Mouse (Mus musculus): ENCODE data around the gene Naa30.
"Not testable (repeated sequence)": the region's sequence is repeated elsewhere in the genome, so short reads cannot be mapped to it uniquely, and the experiment has no call there.

The Naa30 gene

DNA sequence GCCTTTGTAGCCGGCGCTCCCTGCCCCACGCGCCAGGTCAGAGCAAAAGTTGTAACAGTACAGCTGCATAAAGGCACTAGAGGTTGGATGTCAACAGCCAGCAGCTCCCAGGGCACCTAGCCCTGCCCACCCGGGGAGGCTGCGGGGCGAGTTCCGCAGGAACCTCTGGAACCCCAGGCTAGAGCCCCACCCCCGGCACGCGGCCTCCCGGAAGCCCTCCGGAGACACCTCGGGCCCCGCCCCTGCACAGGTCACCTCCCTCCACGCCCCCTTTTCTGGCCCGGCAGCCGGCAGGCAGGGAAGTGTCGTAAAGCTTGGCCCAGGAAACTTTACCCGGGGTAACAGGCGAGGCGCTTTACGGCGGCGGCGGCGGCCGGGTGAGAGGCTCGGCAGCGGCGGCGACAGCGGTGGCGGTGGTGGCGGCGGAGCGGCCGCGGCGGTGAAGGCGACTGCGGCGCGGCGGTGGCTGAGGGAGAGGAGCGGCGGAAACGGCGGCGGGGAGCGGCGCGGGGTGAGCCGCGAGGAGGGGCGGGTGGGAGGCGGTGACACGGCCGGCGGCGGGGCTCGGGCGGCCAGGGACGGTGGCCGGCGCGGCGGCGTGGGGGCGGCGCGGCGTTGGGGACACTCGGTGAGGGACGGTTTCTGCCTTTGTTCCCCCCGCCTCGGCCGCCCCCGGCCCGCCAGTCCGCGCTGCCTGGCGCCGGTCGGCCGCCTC is at the start of gene Naa30:
Naa30 (plus strand) TSS at position 360 of the 715 bp plus-strand sequence.
- peak; percentile 98 to 99 for DNase-seq (ENCODE audit: low spot score in 2 of 2)

DNA sequence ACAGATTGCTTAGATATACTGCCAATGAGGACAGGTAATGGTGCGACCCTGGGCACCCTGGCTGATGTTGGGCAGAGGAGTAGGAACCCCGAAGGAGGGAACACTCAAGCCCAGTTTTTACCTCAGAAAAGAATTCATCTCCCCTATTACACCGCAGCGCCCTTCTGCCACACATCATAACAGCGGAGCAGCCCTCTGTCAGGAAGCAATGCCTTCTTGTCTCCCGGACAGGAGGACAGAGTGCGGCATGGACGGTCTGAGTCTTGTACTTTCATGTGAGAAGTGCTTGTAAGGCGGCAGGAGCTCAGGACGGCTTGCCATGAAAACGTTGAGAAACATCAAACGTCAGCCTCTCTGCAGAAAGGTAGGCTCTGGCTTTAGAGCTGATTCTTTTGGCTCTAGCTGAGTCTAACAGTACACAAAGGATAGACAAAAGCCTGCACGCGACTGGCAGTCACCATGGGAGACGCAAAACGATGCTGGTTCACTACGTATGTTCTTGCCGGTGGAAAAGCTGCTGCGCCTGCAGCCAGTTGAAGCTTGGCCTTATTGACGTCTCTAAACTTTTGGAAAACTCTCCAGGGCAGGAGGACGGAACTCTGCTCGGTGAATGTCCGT is 44.8 kb upstream of the Naa30 start:
- DNase-seq (ENCODE audit: low spot score in 2 of 2): no peak

DNA sequence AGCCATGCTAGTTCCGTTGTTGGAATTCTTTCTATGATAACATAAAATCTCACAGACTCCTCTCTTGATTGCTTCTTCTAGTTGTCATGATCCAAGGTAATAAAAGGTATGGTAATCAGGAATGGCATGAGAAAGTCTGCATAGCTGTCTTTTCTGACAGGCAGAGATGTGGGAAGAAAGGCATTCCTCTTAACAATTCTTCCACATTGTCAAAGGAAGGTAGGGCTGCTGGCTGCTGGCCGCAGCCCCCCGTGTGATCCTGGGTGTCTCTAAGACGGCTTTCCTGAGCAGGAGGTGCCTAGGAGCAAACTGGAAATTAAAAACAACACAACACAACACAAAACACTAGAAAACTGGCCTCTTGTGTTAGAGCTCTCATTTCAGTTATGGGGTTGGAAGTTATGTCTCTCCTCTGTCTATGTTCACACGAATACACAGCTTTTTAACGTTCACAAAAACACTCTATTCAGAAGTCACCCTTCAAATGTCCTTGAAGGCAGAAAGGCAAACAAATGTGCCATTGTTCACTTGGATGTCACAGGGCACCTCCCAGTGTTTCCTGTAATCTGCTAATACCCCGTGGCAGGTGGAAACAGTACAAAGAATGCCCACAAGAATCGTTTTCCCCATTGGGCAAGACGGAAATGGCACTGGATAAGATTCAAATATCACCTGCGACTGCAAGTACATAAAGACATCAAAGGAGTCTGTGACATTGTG is 43.3 kb upstream of the Naa30 start:
- DNase-seq (ENCODE audit: low spot score in 2 of 2): no peak

DNA sequence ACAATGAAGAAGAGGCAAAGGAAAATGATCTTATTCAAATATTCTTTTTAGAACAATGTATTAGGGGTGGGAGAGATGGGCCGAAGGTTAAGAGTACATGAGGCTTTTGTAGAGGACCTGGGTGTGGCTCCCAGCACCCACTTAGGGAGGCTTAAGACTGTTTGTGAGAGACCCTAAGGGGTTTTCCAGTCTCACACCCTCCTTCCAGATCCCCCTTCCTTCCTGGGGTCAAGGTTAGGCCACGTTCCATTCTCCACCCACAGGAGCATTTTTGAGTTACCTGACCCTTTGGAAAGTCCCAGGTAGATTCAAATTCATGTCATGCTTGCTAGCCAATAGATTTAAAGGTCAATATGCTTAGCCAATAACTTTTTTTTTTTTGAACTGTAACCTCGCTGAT is 39.6 kb upstream of the Naa30 start:
- DNase-seq (ENCODE audit: low spot score in 2 of 2): no peak

DNA sequence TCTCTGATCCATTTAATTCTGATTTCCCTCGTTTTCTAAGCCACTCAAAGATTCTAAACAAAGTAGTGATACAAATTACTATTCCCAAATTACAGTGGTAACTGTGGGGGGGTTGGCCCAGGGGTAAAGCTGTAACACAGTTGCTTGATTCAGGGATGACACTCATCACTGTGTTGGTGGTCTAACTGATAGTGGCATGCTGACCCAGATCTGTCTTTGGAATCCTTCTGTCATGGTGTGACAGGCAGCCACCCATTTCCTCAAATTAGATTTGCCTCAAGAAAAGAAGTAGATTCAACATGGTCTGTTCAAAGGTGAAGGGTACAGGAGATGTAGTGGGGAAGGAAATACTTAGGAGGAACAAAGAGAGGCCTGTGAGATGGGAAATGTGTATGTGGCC is 33.9 kb upstream of the Naa30 start:
- no peak for DNase-seq (ENCODE audit: low spot score in 2 of 2)

DNA sequence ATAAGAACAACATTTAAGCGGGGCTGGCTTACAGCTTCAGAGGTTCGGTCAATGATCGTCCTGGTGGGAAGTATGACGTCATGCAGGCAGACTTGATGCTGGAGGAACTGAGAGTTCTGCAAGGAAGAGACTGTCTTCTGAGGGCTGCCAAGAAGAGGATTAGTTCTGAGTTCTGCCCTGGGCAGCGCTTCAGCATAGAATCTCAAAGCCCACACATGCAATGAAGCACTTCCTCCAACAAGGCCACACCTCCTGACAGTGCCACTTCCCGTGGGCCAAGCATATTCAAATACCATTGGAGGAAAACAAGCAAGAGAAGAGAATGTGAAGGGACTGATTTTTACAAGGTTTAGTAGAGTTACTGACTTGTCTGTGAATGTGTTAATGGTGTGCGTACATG is 31.3 kb upstream of the Naa30 start:
- DNase-seq (ENCODE audit: low spot score in 2 of 2): no peak

DNA sequence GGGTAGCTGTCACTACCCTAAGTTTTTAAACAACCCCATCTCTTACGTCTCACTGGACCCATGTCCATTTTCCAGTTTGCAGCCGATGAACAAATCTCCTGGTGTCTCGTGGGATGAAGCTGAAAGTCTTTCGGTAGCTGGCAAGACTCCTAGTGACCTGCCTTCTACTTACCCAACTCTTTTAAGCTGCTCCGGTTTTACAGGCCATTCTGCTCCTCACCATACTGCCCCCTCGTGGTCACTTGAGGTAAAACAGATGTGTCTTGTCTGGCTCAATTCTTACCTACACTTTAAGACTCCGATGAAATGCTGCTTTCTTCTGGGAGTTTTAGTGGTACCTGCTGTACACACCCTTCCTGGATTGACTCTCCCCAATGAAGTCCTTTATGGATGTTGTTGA is 18.2 kb upstream of the Naa30 start:
- peak in 1 of 2 experiments; percentile 40 for DNase-seq (ENCODE audit: low spot score in 2 of 2)

DNA sequence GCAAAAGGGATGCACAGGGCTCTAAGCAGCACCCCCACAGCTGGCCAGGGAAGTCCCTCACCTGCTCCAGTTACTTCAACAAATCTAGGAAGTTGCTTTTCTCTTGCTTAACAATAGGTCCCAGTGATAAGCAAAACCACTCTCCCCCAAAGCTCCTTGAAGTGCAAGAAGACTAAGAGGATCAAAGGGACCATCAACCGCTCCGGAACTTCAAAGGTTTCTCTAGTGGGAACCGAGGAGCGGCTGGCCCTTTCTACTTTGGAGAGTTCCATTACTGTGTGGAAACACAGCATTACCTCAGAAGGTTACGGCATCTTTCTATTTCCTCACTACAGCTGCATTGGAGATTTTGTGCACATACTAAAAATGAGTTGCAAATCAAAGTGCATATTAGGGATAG is 16.5 kb upstream of the Naa30 start:
- DNase-seq (ENCODE audit: low spot score in 2 of 2): no peak

DNA sequence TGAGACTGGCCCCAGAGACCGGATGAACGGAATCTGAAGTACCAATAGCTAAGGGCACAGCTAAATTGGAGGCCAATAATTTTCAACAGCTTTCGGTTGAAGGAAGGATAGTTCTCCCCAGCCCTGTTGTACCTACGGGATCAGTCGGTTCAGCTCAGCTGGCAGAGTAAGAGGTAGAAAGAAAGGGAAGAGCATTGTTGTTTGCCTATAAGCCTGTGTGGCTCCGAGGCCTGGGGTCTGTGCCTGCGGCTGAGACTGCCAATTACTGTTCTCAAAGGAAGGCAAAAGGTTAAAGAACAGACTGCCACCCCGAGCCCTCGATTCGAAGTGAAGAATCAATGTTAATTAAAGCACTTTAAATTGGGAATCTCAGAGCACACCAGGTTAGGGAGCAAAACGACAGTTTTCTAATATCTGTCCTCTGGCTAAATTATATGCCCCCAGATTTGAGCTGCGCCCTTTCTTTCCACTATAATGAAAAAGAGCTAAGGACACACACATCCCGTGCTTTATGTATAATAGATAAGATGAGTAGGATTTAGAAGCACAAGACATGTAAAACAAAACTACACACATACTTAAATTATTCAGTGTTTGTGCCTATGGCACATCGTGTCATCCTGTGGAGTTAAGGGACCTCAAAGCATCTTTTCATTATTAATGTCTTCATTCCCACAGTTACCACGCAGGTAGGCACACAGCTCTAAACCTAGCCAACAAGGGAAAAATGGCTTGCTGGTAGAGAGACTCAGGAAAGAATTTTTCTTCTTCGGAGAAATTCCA is 13.7 kb upstream of the Naa30 start:
- DNase-seq (ENCODE audit: low spot score in 2 of 2): no peak

DNA sequence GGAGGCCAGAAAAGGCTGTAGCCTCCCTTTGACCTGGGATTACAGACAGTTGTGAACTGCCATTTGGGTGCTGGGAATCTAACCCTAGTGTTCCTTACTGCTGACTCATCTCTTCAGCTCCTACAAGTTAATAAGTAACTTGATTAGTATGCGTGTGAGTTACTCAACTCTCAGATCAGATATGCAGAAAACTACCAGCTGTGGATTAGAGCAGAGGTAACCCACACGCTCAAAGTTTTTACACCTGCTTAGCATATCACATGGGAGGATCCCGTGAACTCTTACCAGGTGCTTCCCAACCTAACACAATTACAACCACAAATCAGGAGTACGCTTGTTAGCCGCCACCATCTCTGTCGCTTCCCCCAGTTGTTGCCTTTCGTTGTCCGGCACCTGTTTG is 740 bp upstream of the Naa30 start:
- no peak for DNase-seq (ENCODE audit: low spot score in 2 of 2)

DNA sequence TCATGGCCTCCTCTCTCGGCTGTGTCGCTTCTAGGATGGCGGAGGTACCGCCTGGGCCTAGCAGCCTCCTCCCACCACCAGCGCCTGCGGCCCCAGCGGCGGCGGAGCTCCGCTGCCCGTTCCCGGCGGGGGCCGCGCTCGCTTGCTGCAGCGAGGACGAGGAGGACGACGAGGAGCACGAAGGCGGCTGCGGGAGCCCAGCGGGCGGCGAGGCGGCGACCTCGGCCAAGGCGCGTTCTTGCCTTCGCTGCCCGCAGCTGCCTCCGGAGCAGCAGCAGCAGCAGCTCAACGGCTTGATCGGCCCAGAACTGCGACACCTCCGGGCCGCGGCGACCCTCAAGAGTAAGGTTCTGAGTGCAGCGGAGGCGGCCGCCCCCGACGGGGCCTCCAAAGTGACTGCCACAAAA is 559 bp downstream of the Naa30 start:
- peak; percentile 8 to 19 for DNase-seq (ENCODE audit: low spot score in 2 of 2)

DNA sequence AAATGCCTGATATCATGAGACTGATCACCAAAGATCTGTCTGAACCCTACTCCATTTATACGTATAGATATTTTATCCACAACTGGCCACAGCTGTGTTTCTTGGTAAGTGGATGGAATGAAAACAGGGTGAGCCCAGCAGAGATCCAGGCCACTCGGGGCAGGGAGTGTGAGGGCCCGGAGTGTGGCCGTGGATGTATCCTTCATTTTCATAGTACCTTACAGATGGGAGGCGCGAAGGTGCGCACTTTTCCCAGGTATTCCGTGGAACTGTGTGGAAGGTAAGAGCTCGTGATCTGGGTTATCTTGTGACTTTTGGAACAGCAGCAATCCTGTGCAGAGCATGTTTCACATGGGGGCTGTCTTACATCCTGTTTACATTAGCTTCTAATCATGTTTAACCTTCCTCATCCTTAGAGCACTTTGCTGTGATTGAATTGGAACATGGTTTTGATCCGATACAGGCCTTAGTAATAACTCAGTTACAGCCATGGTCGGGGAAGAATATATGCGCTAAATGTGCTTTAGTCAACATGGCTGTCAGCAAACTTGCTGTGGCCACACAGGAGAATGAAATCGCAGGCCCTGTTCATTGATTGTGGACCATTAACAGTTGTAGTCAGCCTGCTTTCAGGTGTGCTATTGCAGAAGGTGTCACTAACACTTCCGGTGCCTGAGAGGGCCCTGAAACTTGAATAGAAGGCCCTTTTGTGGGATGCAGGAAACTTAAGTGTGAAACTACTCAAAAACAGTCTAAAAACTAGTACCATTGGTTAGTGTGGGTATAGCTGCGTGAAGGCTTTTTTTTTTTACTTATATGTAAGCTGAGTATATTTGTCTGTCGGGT is 1.5 kb downstream of the Naa30 start:
- DNase-seq (ENCODE audit: low spot score in 2 of 2): no peak

DNA sequence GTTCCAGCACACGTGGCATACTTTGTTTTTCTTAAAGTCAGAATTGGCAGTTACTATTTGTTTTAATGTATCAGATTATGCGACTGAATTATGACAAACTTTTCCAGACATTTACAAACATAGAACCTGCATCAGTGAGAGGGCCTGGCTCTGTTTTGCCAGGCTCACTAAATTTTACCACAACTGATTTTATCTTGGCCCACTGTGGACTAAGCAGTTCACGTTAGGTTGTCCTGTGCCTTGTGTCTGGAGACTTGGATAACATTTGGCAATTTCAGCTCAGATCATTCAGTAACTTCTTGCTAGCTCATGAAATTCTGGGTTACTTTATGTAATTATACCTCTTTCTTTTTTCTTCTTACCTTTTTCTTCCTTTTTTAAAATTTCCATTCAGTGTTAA is 7.7 kb downstream of the Naa30 start:
- DNase-seq (ENCODE audit: low spot score in 2 of 2): no peak

DNA sequence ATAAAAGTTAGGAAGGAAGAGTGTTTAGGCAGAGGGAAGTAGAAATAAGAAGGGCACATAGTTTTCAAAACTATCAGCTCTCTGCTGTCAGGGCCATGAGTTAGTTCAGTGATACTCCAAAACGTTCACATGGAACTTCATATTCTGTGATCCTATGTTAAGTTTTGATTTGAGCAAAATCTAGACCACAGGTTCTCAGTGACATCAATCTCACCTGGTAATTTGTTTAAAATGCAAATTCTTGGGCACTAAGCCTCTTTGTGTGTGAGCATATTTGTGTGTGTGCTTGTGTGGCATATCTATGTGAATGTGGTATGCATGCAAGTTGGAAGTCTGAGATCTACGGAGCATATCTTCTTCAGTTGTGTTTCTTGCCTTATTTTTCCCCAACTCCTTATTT is 14.2 kb downstream of the Naa30 start:
- DNase-seq (ENCODE audit: low spot score in 2 of 2): no peak

DNA sequence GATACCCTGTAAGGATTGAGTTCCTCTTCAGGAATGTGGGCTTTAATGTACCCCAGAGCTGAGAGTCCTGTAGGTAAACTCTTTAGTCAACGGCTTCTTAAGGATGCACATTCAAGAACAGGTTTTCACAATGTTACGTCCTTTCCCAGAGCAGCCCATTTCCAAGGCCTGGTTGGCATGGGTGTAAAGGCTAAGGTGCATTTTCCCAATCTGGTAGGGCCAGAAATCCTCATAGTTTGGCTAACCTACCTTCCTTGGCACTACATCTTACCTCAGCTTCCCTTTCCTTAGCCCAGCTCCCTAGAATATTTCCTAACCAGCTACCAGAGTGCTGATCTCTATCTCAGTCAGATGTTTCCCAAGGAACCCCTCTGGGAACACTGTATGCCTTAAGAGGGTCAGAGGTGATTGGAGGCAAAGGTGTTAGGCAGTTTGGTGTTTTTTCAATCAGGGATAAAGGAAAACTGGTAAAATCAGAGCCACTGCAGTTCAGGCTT is 25.1 kb downstream of the Naa30 start:
- no peak for DNase-seq (ENCODE audit: low spot score in 2 of 2)

DNA sequence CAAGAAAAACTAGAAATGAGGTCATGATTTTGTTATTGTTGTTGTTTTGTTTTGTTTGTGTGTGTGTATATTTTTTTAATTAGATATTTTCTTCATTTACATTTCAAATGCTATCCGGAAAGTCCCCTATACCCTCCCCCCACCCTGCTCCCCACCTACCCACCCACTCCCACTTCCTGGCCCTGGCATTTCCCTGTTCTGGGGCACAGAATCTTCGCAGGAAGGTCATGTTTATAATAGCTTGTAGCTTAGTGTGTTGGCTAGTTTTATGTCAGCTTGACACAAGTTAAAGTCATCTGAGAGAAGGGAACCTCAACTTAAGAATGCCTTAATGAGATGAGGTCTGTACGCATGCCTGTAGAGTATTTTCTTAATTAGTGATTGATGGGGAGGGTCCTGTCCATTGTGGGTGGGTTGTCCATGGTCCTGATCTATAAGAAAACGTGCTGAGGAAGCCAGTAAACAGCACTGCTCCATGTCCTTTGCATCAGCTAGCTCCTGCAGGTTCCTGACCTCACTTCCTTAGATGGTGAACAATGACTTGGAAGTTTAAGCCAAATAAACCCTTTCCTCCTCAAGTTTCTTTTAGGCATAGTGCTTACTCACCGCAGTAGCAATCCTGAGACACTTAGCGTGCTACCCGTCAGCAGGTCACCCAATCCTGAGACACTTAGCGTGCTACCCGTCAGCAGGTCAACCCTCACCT is 29.2 kb downstream of the Naa30 start:
- DNase-seq (ENCODE audit: low spot score in 2 of 2): no peak

DNA sequence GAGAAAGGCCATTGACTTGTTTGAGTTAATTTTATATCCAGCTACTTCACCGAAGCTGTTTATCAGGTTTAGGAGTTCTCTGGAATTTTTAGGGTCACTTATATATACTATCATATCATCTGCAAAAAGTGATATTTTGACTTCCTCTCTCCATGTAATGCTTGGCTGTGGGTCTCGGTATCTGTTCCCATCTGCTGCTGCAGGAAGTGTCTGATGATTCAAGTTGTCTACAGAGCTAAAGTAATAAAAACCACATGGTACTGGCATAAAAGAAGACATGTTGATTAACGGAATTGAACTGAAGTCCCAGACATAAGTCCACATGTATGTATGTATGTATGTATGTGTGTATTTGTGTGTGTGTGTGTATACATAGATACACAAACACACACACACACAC is 38.2 kb downstream of the Naa30 start:
- DNase-seq (ENCODE audit: low spot score in 2 of 2): not testable (repeated sequence)

DNA sequence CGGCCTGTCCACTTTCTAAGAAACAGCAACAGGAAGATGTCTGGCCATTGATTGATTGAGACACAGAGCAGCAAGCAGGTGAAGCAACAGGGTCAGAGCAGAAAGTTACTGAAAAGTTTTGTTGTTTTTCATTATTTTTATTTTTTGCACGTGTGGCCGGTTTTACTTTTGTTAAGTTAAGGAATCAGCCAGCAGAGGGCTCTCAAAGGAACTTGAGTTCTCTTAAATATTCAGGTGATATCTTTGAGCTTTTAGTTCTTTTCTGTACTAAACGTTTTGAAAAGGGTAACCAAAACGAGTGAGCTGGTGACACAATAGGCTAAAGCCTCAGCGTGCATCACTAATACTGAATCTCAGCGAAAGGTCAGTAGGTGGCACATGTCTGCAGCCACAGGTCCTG is 46.7 kb downstream of the Naa30 start:
- DNase-seq (ENCODE audit: low spot score in 2 of 2): no peak

DNA sequence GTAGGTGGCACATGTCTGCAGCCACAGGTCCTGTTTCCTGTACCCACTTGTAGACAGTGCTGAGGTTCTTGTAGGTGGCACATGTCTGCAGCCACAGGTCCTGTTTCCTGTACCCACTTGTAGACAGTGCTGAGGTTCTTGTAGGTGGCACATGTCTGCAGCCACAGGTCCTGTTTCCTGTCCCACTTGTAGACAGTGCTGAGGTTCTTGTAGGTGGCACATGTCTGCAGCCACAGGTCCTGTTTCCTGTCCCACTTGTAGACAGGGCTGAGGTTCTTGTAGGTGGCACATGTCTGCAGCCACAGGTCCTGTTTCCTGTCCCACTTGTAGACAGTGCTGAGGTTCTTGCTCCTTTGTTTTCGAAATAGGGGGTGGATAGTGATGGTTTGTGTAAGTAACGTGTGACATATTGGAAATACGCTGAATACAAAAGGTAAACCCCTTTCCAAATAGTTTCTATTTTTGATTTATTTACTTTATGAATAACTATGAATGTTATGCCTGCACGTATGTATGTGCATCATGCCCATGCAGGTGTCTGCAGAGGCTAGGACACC is 47.5 kb downstream of the Naa30 start:
- DNase-seq (ENCODE audit: low spot score in 2 of 2): not testable (repeated sequence)

DNA sequence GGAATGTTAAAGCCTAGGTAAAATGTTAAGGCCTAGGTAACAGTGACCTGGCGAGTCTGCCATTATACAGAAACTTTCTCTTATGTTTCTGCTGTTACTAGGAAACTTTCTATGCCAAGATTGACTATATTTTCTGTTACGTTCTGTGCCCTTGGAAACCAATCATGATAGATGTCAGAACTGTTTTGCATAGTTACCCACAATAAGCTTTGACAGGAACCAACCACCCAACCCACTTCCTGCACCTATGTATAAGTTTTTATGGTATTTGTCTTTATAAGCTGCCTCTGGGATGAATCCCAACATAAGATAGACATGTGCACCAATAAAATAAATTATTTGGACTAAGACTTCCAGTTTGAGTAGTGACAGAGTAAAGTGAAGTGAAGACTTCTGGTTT is 49.7 kb downstream of the Naa30 start:
- DNase-seq (ENCODE audit: low spot score in 2 of 2): no peak
